Mouse (Mus musculus) neural tube, embryonic 11.5 days (tissue): ENCODE data around the gene Krt8. TPM values are rescaled to one million over a fixed set of nuclear protein-coding genes. Genes with fewer than 3 reads are reported as not detected.
A peak's percentile ranks its signal among the peaks of the same experiment; 100 is the strongest.

Experiments
- ATAC-seq: fragments of 200-750 bp; cut with Nextera tagmentation; 2 replicates; pipeline ENCODE4 v1.8.0; 2017; ENCODE audit warnings: moderate number of reproducible peaks, mild to moderate bottlenecking, moderate TSS enrichment, moderate library complexity; ENCODE audit not compliant: insufficient read depth, low FRiP score, low TSS enrichment
- DNase-seq: peaks from one replicate; pipeline ENCODE4 v3.0.0-alpha.2; 2015; ENCODE audit warnings: low spot score
- H3K27ac ChIP-seq: fragments of 300-500 bp; sonication (generic); 2 replicates; pipeline ENCODE4 v1.5.1; 2014; ENCODE audit warnings: low read depth, mild to moderate bottlenecking, low read length
- H3K27me3 ChIP-seq: fragments of 300-500 bp; sonication (generic); 2 replicates; pipeline ENCODE4 v1.6.1; 2014; ENCODE audit warnings: mild to moderate bottlenecking, low read length, mixed read lengths; ENCODE audit not compliant: control insufficient read depth, insufficient read depth
- H3K36me3 ChIP-seq: fragments of 300-500 bp; sonication (generic); 2 replicates; pipeline ENCODE4 v1.6.1; 2014; ENCODE audit warnings: mild to moderate bottlenecking, low read length, moderate library complexity, mixed read lengths; ENCODE audit not compliant: control insufficient read depth, insufficient read depth
- H3K4me1 ChIP-seq: fragments of 300-500 bp; sonication (generic); 2 replicates; pipeline ENCODE4 v1.6.1; 2014; ENCODE audit warnings: low read length, mixed read lengths; ENCODE audit not compliant: control insufficient read depth, insufficient read depth
- H3K4me2 ChIP-seq: fragments of 300-500 bp; sonication (generic); 2 replicates; pipeline ENCODE4 v1.6.1; 2014; ENCODE audit warnings: low read depth, mild to moderate bottlenecking, moderate library complexity
- H3K4me3 ChIP-seq: fragments of 300-500 bp; sonication (generic); 2 replicates; pipeline ENCODE4 v1.5.1; 2014; ENCODE audit warnings: low read depth, low read length
- H3K9ac ChIP-seq: fragments of 300-500 bp; sonication (generic); 2 replicates; pipeline ENCODE4 v1.6.1; 2014; ENCODE audit warnings: mild to moderate bottlenecking, low read length
- H3K9me3 ChIP-seq: fragments of 300-500 bp; sonication (generic); 2 replicates; pipeline ENCODE4 v1.6.1; 2016; ENCODE audit warnings: low read length; ENCODE audit not compliant: control insufficient read depth
- WGBS: fragments of 180-500 bp; shearing (Covaris S2); extraction: QIAGEN DNeasy Blood & Tissue Kit; methylation state at CpG from one replicate; pipeline ENCODE4 v1.1.7; 2014; 5-methylcytosine and 5-hydroxymethylcytosine counted together
- polyA plus RNA-seq: library from polyadenylated mRNA; unstranded; fragments of >200 nt; fragmentation: Nextera tagmentation; extraction: Ambion mirVana; gene quantifications from 2 replicates; pipeline ENCODE4 v1.2.1, GENCODE M21; 2014

Gene Krt8
- polyA plus RNA-seq, 1 experiment from 2014 or later: 13.1 TPM

DNA sequence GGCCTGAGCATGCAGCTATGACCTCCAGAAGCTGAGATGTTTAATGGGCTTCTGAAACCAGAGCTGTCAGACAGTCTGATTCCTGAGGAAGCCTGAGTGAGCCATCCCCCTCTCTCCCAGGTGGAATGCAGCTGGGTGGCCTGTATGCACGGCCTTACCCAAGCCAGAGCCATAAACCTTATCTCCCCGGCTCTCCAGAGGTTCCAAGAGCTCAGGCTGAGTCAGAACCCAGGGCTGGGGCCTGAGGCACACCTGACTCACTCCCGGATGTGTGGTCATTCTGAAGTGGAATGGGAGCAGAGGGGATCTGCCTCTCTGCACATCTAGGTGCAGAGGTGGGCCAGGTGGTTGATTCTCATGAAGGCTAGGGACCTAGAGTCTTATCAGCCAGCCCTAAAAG lies 11.8 kb upstream of the Krt8 start:
- Histone ChIP-seq H3K4me1 (no peaks in the 10 kb centered on the region; the same call in 1 of the 2 replicates), H3K9me3 (no peaks in the 10 kb centered on the region), H3K9ac (no peak overlapping the region), H3K27me3 (no peaks in the 10 kb centered on the region), H3K4me2 (no peak overlapping the region), H3K4me3 (no peak overlapping the region), H3K36me3 (no peaks in the 10 kb centered on the region), H3K27ac (no peak overlapping the region)
- 18% methylated on average over 3 of the region's 3 CpGs for WGBS
- DNase-seq (no peak), ATAC-seq (no peak)

DNA sequence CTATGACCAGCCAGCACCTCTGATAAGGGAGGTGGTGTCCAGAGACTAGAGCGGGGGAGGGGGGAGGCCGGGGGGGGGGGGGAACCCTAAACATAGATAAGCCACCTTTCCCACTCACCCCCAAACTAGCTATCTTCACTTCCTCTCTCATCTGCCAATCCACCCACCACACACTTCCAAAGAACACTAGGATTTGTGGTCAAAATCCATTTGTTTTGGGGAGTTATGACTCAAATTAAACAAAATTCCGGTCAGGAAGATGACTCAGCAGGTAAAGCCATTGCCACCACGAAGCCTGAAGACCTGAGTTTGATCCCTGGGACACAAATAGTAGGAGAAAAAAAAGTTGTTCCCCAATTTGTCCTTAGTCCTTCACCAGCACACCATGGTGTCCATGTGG lies 10.6 kb upstream of the Krt8 start:
- no peak for ATAC-seq
- no peaks in the 10 kb centered on the region; the same call in 1 of the 2 replicates for H3K4me1 ChIP-seq
- no peak overlapping the region for H3K4me3 ChIP-seq
- H3K9me3 ChIP-seq: no peaks in the 10 kb centered on the region
- 74% methylated on average over 2 of the region's 4 CpGs for WGBS
- no peaks in the 10 kb centered on the region for H3K36me3 ChIP-seq
- DNase-seq: no peak
- no peak overlapping the region for H3K4me2 ChIP-seq
- H3K27ac ChIP-seq: no peak overlapping the region
- no peaks in the 10 kb centered on the region for H3K27me3 ChIP-seq
- no peak overlapping the region for H3K9ac ChIP-seq

DNA sequence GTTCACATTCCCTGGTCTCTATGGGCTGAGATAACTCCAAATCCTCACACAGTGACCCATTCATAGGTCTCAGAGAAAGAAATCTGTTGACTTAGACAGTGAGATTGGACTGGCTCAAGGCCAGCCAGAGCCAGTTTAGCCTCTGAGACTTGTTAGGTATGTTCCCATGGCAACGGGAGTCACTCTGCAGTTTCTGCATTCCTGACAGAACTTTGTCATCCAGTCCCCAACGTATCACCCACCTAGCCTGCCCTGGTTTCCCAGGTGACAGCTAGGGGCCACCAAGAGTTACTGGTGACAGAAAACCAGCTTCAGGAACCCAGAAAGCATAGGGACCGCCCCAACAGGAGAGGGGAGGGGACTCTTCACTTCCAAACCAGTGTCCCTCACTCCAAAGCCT lies 9.4 kb upstream of the Krt8 start:
- H3K9ac ChIP-seq: no peak overlapping the region
- no peak for DNase-seq

DNA sequence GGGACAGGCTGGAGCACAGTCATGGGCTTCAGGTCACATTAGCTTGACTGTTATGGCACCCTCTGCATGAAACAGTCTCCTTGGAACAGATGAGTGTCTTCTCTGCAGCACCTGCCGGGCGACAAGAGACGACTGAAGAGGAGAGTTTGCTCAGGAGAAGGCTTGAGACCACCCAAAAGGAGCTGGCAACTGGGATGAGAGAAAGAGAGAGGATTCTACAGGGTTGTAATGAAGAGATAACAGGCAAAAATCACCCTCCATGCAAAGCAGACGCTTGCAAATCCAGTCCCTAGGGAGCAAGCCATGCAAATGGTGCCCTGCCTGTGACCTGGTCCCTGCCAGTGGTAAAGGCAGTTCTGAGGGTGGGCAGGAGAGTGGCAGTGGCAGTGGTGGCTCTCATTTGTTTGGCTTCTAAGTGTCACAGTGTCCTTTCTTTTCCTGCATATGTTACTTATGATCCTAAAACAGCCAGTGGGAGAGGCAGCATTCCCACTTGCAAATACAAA lies 8.0 kb upstream of the Krt8 start:
- ATAC-seq: no peak
- no peaks in the 10 kb centered on the region for H3K36me3 ChIP-seq
- H3K27me3 ChIP-seq: 0 out of 2 replicates have a peak, but pooled peaks cover 1% of the 10 kb centered on the region
- H3K4me3 ChIP-seq: no peak overlapping the region
- no peak overlapping the region for H3K9ac ChIP-seq
- no peaks in the 10 kb centered on the region for H3K9me3 ChIP-seq
- no peak overlapping the region for H3K27ac ChIP-seq
- 52% methylated on average over 4 of the region's 4 CpGs for WGBS
- no peak overlapping the region for H3K4me2 ChIP-seq
- no peak for DNase-seq
- no peaks in the 10 kb centered on the region; the same call in 1 of the 2 replicates for H3K4me1 ChIP-seq

More for the DNA sequence above, 9.4 kb upstream of the Krt8 start:
- Histone ChIP-seq H3K4me3 (no peak overlapping the region), H3K36me3 (no peaks in the 10 kb centered on the region), H3K4me2 (no peak overlapping the region), H3K4me1 (no peaks in the 10 kb centered on the region; the same call in 1 of the 2 replicates), H3K27ac (no peak overlapping the region), H3K9me3 (no peaks in the 10 kb centered on the region), H3K27me3 (no peaks in the 10 kb centered on the region)
- ATAC-seq: no peak
- WGBS: 57% methylated on average over 3 of the region's 3 CpGs

DNA sequence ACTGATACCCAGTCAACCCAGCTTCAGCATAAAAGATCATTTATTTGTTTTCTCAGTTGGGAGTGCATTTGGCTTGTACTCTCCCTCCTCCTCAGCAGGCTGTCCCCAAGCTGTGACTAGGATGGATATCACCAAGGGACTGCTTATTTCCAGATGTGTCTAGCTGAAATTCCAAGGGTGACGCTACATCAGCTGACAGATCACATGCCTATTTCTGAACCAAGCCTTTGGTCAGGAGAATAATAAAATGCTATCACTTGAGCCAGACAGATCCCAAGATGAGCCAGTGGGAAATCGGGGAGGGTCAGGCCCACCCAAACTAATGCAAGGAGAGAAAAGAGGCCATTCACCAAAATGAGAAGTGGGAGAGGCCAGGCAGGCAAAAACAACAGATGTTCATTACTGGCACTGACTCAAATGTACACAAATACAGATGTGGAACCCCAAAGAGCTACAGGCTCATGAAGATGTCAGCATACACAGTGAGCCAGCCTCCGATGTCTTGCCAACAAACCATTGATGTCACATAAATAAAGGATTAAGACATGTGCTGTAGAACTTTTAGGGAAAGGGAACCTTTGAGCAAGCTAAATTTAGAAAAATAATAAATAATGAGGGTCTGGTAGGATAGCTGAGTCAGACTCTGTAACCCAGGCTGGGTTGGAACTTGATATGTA lies 6.4 kb upstream of the Krt8 start:
- Histone ChIP-seq H3K27ac (no peak overlapping the region), H3K4me1 (no peaks in the 10 kb centered on the region; the same call in 1 of the 2 replicates), H3K4me3 (no peak overlapping the region), H3K4me2 (no peak overlapping the region), H3K9me3 (no peaks in the 10 kb centered on the region), H3K27me3 (0 out of 2 replicates have a peak, but pooled peaks cover 6% of the 10 kb centered on the region), H3K36me3 (no peaks in the 10 kb centered on the region), H3K9ac (no peak overlapping the region)
- no peak for ATAC-seq
- 73% methylated on average over 3 of the region's 3 CpGs for WGBS
- no peak for DNase-seq

DNA sequence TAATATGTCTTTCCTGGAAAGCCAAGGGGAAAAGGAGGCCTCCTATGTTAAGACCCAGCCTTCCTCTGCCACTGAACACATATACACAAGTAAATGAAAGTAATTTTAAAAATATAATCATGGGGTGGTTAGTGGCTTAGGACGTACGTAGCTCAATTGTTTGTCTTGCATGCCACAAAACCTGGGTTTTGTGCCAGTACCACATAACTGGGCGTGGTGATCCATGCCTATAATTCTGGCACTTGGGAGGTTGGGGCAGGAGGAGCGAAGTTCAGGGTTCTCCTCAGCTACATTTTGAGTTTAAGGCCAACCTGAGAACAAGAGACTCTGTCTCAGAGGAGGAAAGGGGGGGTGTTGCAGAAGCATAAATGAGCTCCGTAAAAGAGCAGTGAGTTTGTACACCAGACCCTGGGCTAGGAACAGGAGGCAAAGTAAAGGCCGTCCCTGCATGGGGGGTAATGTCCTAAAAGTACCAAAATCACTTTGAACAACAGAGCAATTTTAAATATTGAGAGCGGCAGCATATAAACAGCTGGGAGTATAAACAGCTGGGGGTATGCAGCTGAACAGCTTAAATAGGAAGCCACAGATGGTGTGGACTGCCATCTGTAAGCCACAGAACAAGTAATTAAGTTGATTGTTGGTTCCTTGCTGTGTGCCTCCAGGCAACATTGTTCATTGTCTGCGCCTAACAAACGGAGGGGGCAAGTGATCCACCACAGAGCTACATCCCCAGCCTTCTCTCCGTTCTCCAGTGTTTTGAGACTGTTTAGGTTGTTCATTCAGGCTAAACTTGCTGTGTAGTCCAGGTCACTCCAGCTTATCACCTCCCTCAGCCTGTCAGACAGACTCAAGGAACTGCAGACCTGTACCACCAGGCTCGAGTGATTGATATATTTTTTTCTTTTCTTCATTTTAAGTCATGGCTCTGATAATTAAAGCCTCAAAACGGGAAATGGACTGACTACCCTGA lies 3.1 kb upstream of the Krt8 start:
- peaks cover 34% of the 10 kb centered on the region for H3K27me3 ChIP-seq
- H3K27ac ChIP-seq: no peak overlapping the region
- ATAC-seq: peak; percentile 31; the same call in 1 of the 2 replicates
- H3K9ac ChIP-seq: no peak overlapping the region
- H3K9me3 ChIP-seq: no peaks in the 10 kb centered on the region
- peak; percentile 43 for DNase-seq
- no peaks in the 10 kb centered on the region for H3K36me3 ChIP-seq
- no peak overlapping the region for H3K4me2 ChIP-seq
- peaks cover 7% of the 10 kb centered on the region; the same call in 1 of the 2 replicates for H3K4me1 ChIP-seq
- WGBS: 48% methylated on average over 12 of the region's 12 CpGs
- no peak overlapping the region for H3K4me3 ChIP-seq

DNA sequence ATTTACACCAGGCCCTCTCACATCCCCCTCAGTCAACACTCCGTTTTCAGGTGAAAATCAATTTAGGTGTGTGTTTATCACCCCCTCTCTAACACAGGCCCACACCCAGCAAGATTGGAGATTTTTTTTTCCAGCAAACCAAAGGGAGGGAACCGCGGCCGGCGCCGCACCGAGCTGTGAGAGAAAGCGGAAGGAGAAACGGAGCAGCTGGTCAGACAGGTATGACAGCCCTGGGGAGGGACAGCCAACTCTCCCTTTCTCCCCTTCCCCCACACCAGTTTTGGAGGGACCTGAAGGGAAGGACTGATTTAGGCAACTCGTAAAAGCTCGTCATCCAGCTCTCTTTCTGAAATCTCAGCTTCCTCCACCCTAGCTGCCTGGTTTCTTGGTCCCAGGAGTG lies 2.0 kb upstream of the Krt8 start:
- no peaks in the 10 kb centered on the region for H3K36me3 ChIP-seq
- WGBS: 31% methylated on average over 11 of the region's 11 CpGs
- no peaks in the 10 kb centered on the region for H3K9me3 ChIP-seq
- ATAC-seq (no peak), DNase-seq (no peak)
- peaks cover 7% of the 10 kb centered on the region; the same call in 1 of the 2 replicates for H3K4me1 ChIP-seq
- no peak overlapping the region for H3K4me2 ChIP-seq
- no peak overlapping the region for H3K4me3 ChIP-seq
- H3K27me3 ChIP-seq: peaks cover 41% of the 10 kb centered on the region
- no peak overlapping the region for H3K9ac ChIP-seq
- H3K27ac ChIP-seq: no peak overlapping the region

DNA sequence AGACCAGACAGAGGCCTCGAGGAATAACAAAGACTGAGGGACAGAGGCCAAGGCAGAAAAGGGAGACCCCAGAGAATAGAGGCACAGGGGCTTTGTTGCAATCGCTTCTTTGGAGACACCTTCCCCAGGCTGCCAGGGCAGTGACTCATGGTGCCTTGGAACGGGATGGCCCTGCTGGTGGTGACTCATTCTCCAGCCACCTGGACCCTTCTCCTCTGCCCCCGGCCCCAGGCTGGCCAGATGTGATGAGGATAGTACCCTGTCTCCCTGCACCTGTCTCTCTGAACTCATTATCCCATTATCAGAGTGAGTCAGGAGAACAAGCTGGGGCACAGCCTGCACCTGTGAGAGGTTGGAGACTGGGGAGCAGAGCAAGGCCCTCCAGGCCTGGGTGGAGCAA lies 1.0 kb upstream of the Krt8 start:
- Histone ChIP-seq H3K4me2 (no peak overlapping the region), H3K4me3 (no peak overlapping the region), H3K27me3 (peaks cover 43% of the 10 kb centered on the region), H3K4me1 (peaks cover 7% of the 10 kb centered on the region; the same call in 1 of the 2 replicates), H3K9ac (no peak overlapping the region), H3K36me3 (no peaks in the 10 kb centered on the region), H3K9me3 (no peaks in the 10 kb centered on the region), H3K27ac (no peak overlapping the region)
- 31% methylated on average over 4 of the region's 4 CpGs for WGBS
- ATAC-seq: no peak
- DNase-seq: no peak
